Mouse (Mus musculus) liver, postnatal 0 days (tissue): ENCODE results near the gene Sgpp2. TPM values are rescaled to one million over a fixed set of nuclear protein-coding genes. Genes with fewer than 3 reads are reported as not detected.

Source experiments
- ATAC-seq: fragments of 200-750 bp; cut with Nextera tagmentation; 2 replicates; pipeline ENCODE4 v1.8.0; 2017; ENCODE audit warnings: mild to moderate bottlenecking, moderate library complexity
- DNase-seq: peaks from one replicate; pipeline ENCODE4 v3.0.0-alpha.2; 2016
- H3K27ac ChIP-seq: fragments of 300-500 bp; sonication (generic); 2 replicates; pipeline ENCODE4 v1.5.1; 2014; ENCODE audit warnings: antibody characterized with exemption, moderate library complexity, mild to moderate bottlenecking, low read depth
- H3K27me3 ChIP-seq: fragments of 300-500 bp; sonication (generic); 2 replicates; pipeline ENCODE4 v1.6.1; 2014; ENCODE audit warnings: low read length, control low read depth, mixed read lengths; ENCODE audit not compliant: insufficient read depth
- H3K36me3 ChIP-seq: fragments of 300-500 bp; sonication (generic); replicated peaks from 2 replicates; pipeline ENCODE4 v1.6.1; 2014; ENCODE audit warnings: mild to moderate bottlenecking, control low read depth, low read length, moderate library complexity, mixed read lengths; ENCODE audit not compliant: insufficient read depth
- H3K4me1 ChIP-seq: fragments of 300-500 bp; sonication (generic); 2 replicates; pipeline ENCODE4 v1.6.1; 2014; ENCODE audit warnings: antibody characterized with exemption, mild to moderate bottlenecking, control low read depth; ENCODE audit not compliant: insufficient read depth
- H3K4me2 ChIP-seq: fragments of 300-500 bp; sonication (generic); 2 replicates; pipeline ENCODE4 v1.6.1; 2014; ENCODE audit warnings: low read depth, mild to moderate bottlenecking, low read length, moderate library complexity, mixed read lengths
- H3K4me3 ChIP-seq: fragments of 300-500 bp; sonication (generic); 2 replicates; pipeline ENCODE4 v1.5.1; 2014; ENCODE audit warnings: low read depth, low read length
- H3K9ac ChIP-seq: fragments of 300-500 bp; sonication (generic); replicated peaks from 2 replicates; pipeline ENCODE4 v1.6.1; 2014; ENCODE audit warnings: mild to moderate bottlenecking, moderate library complexity
- H3K9me3 ChIP-seq: fragments of 300-500 bp; sonication (generic); 2 replicates; pipeline ENCODE4 v1.6.1; 2016; ENCODE audit warnings: mild to moderate bottlenecking, control low read depth, low read length, mixed read lengths
- CTCF ChIP-seq: sonication (generic); IDR thresholded peaks from 2 replicates; pipeline ENCODE4 v1.5.1; 2016; ENCODE audit warnings: antibody characterized with exemption, low read depth
- EP300 ChIP-seq: IDR thresholded peaks from 2 replicates; pipeline ENCODE4 v1.6.1; 2016; ENCODE audit warnings: antibody characterized with exemption, low read depth, mild to moderate bottlenecking
- WGBS: fragments of 180-500 bp; shearing (Covaris S2); extraction: QIAGEN DNeasy Blood & Tissue Kit; methylation state at CpG from one replicate; pipeline ENCODE4 v1.1.7; 2014; ENCODE audit not compliant: insufficient replicate concordance; 5-methylcytosine and 5-hydroxymethylcytosine counted together
- polyA plus RNA-seq: library from polyadenylated mRNA; unstranded; fragments of >200 nt; fragmentation: Nextera tagmentation; extraction: Ambion mirVana; gene quantifications from 2 replicates; pipeline ENCODE4 v1.2.1, GENCODE M21; 2015

The Sgpp2 gene
- polyA plus RNA-seq, 1 experiment from 2014 or later, result 0.14 TPM

DNA sequence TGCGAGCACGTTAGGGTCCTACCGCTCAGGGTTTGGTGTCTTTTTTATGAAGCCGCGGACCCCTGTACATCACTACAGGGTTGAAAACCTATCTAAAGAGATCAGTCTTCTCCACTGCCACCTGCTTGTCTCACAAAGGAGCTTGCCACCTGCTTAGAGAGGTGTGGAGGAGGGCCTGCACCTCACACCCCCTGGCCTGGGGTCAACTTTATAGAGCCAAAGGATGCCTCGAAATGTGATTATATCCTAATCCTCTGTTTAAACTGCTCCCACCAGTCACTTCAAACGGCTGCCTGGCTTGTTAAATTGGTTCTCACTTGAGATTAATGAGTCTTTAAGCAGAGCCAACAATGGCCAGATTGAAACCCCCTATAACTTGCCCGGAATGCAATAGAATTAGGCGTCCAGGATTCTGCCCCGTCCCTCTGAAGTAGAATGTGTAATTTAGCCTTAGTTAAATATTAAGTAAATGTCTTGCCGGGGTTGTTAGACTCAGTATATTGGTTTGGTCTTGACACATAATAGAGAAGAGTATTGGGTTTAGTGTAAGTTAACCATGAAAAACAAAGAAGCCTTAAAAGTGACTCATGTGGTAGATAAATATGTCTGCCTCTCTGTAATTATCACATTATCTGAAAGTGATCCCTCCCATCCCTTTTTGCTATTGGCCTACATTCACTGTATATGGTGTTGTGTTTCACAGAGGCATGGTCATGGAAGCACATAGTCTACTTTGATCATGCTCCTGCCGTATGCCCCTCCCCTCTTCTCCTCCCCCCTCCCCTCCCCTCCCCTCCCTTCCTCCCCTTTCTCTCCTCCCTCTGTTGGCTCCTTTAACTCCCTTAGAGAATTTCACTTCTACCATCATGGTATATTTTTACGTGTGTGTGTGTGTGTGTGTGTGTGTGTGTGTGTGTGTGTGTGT lies 54.1 kb downstream of the Sgpp2 start:
- Histone ChIP-seq H3K27ac (no peak overlapping the region), H3K9me3 (no peaks in the 10 kb centered on the region), H3K4me2 (no peak overlapping the region), H3K4me3 (no peak overlapping the region), H3K4me1 (no peaks in the 10 kb centered on the region), H3K36me3 (no peaks in the 10 kb centered on the region), H3K27me3 (no peaks in the 10 kb centered on the region; the same call in 1 of the 2 replicates), H3K9ac (no peak overlapping the region)
- DNase-seq, result no peak
- WGBS, result 66% methylated on average over 13 of the region's 13 CpGs
- ATAC-seq, result no peak
- no peak for TF ChIP-seq CTCF
- no peak for TF ChIP-seq EP300

DNA sequence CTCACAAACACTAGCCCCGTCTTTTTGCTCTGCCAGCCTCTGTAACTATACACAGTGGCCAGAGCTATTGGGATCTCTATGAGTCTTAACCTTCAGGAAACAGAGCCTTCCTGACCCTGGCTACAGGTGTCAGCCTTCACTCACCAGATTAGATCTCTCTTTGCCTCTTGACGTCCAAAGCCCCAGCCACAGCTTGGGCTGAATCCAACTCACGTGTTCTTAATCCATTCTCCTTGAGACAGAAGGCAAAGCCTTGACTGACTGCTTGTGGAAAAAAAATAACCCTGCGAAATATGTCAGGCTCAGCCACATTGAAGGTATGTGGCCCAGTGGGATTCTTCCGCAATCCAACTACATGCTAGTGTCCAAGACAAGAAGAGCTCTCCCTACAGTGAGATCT lies 57.7 kb downstream of the Sgpp2 start:
- DNase-seq, result no peak
- ATAC-seq, result no peak
- WGBS, result 67% methylated on average over 5 of the region's 5 CpGs
- no peak overlapping the region for H3K27ac ChIP-seq
- H3K9me3 ChIP-seq, result no peaks in the 10 kb centered on the region
- H3K27me3 ChIP-seq, result no peaks in the 10 kb centered on the region; the same call in 1 of the 2 replicates
- H3K4me1 ChIP-seq, result no peaks in the 10 kb centered on the region
- no peaks in the 10 kb centered on the region for H3K36me3 ChIP-seq
- no peak overlapping the region for H3K9ac ChIP-seq
- H3K4me2 ChIP-seq, result no peak overlapping the region
- H3K4me3 ChIP-seq, result no peak overlapping the region
- no peak for TF ChIP-seq CTCF
- no peak for TF ChIP-seq EP300

DNA sequence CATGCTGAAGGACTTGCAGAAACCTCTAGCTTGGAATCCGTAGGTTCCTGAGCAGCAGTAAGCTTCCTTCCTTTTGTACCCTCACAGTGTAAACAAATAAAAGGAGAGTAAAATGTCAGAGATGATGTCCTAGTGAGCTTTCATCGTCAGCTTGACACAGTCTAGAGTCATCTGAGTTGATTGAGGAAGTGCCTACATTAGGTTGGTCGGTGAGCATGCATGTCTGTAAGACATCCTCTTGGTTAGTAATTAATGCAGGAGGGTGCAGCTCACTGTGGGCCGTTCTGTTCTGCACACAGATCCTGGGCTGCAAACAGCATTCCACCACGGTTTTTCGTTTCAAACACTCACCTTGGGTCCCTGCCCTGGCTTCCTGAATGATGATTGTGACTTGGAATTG lies 60.0 kb downstream of the Sgpp2 start:
- no peak overlapping the region for H3K4me2 ChIP-seq
- H3K27ac ChIP-seq, result no peak overlapping the region
- WGBS, result 27% methylated on average over 6 of the region's 6 CpGs
- ATAC-seq (no peak), DNase-seq (no peak)
- TF ChIP-seq CTCF (no peak), EP300 (no peak)
- no peak overlapping the region for H3K4me3 ChIP-seq
- H3K27me3 ChIP-seq, result no peaks in the 10 kb centered on the region
- no peaks in the 10 kb centered on the region for H3K36me3 ChIP-seq
- H3K9ac ChIP-seq, result no peak overlapping the region
- no peaks in the 10 kb centered on the region for H3K9me3 ChIP-seq
- H3K4me1 ChIP-seq, result no peaks in the 10 kb centered on the region

DNA sequence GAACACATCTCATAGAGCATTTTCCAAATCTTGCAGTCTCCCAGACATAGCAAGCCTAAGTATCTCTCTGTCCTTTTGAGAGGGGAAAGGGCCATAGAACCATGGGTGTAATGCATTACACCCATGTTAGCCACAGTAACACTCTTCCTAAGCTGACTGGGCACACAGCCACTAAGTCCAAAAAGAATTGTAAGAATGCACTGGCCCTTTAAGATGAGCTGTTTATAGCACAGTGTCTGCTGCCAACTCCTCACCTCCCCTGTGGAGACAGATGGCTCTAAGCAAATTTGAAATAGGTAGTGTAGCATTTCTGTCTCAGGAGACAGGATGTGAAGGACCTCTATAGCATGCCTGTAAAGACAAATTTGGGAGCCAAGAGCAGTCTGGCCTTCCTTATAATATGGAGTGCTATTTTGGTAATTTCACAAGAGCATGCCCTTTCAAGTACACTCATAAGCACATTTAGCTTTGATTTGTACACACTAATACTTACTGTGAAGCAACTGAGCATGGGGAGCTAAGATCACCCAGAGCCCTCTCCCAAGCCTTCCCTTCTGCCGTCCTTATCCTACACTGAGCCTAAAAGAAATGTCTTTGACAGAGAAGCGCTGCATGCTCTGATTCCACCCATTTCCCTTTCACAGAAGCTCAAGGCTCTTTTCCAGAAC lies 61.6 kb downstream of the Sgpp2 start:
- Histone ChIP-seq H3K9me3 (no peaks in the 10 kb centered on the region), H3K4me1 (no peaks in the 10 kb centered on the region), H3K36me3 (no peaks in the 10 kb centered on the region), H3K9ac (no peak overlapping the region), H3K27me3 (no peaks in the 10 kb centered on the region), H3K4me3 (no peak overlapping the region), H3K4me2 (no peak overlapping the region), H3K27ac (no peak overlapping the region)
- ATAC-seq (no peak), DNase-seq (no peak)
- WGBS, result 78% methylated on average over 2 of the region's 2 CpGs
- no peak for TF ChIP-seq CTCF
- TF ChIP-seq EP300, result no peak

DNA sequence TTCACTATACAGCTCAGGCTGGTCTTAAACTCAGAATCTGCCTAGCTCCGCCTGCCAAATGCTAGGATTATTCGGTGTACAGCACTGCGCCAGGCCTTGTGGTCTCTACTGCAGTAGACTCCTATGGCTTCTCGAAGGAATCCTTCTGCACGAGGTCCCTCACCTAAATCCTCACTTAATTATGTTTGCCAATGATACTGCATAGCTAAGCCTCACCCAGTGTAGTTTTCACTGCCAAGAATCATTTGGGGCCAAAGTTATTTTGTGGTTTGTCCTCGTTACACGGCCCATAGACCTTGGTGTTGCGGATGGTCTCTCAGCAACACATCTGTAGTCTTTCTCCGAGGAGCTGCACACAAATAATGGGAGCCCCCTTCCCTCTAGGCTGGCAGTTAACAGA lies 62.2 kb downstream of the Sgpp2 start:
- 81% methylated on average over 9 of the region's 9 CpGs for WGBS
- no peaks in the 10 kb centered on the region for H3K4me1 ChIP-seq
- H3K4me2 ChIP-seq, result no peak overlapping the region
- H3K27me3 ChIP-seq, result no peaks in the 10 kb centered on the region
- no peak overlapping the region for H3K27ac ChIP-seq
- ATAC-seq, result no peak
- TF ChIP-seq CTCF (no peak), EP300 (no peak)
- H3K36me3 ChIP-seq, result no peaks in the 10 kb centered on the region
- no peaks in the 10 kb centered on the region for H3K9me3 ChIP-seq
- no peak for DNase-seq
- no peak overlapping the region for H3K9ac ChIP-seq
- H3K4me3 ChIP-seq, result no peak overlapping the region

DNA sequence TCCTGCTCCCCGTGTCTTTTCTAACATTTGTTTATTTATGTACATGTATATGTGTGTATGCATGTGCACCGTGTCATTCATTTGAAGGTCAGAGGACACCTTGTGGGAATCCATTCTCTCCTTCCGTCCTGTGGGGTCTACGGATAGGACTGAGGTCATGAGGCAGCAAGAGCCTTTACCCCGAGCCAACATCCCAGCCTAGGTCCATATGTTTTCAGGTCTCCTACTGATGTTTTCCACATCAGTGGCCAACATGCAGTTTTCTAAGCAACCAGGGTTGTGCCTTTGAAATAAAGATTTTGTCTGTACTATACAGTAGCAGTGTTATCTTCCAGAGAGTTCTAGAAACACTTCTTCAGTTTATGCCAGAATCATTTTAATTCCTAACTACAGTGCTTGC lies 63.7 kb downstream of the Sgpp2 start:
- 82% methylated on average over 5 of the region's 5 CpGs for WGBS
- Histone ChIP-seq H3K4me3 (no peak overlapping the region), H3K9me3 (no peaks in the 10 kb centered on the region), H3K4me1 (no peaks in the 10 kb centered on the region), H3K27me3 (no peaks in the 10 kb centered on the region), H3K9ac (no peak overlapping the region), H3K36me3 (no peaks in the 10 kb centered on the region), H3K4me2 (no peak overlapping the region), H3K27ac (no peak overlapping the region)
- no peak for DNase-seq
- no peak for ATAC-seq
- TF ChIP-seq EP300 (no peak), CTCF (no peak)
